Mouse (Mus musculus) forebrain, embryonic 16.5 days (tissue): ENCODE data around the gene Dmrt2. TPM values are rescaled to one million over a fixed set of nuclear protein-coding genes. Genes with fewer than 3 reads are reported as not detected.
A peak's percentile ranks its signal among the peaks of the same experiment; 100 is the strongest.

Experiments
- ATAC-seq: fragments of 200-750 bp; cut with Nextera tagmentation; 2 replicates; pipeline ENCODE4 v1.8.0; 2017; ENCODE audit warnings: mild to moderate bottlenecking, moderate library complexity
- H3K27ac ChIP-seq: fragments of 300-500 bp; sonication (generic); 2 replicates; pipeline ENCODE4 v1.5.1; 2014; ENCODE audit warnings: low read length, control low read depth
- H3K27me3 ChIP-seq: fragments of 300-500 bp; sonication (generic); replicated peaks from 2 replicates; pipeline ENCODE4 v1.6.1; 2014; ENCODE audit warnings: low read length; ENCODE audit not compliant: control insufficient read depth, insufficient read depth
- H3K36me3 ChIP-seq: fragments of 300-500 bp; sonication (generic); 2 replicates; pipeline ENCODE4 v1.6.1; 2014; ENCODE audit not compliant: control insufficient read depth, insufficient read depth
- H3K4me1 ChIP-seq: fragments of 300-500 bp; sonication (generic); replicated peaks from 2 replicates; pipeline ENCODE4 v1.6.1; 2014; ENCODE audit warnings: low read length; ENCODE audit not compliant: control insufficient read depth, insufficient read depth
- H3K4me2 ChIP-seq: fragments of 300-500 bp; sonication (generic); 2 replicates; pipeline ENCODE4 v1.6.1; 2014; ENCODE audit warnings: mild to moderate bottlenecking, low read length, control low read depth
- H3K4me3 ChIP-seq: fragments of 300-500 bp; sonication (generic); replicated peaks from 2 replicates; pipeline ENCODE4 v1.5.1; 2014; ENCODE audit warnings: mild to moderate bottlenecking, low read length, control low read depth
- H3K9ac ChIP-seq: fragments of 300-500 bp; sonication (generic); replicated peaks from 2 replicates; pipeline ENCODE4 v1.6.1; 2014; ENCODE audit warnings: low read depth, low read length, control low read depth
- H3K9me3 ChIP-seq: fragments of 300-500 bp; sonication (generic); 2 replicates; pipeline ENCODE4 v1.6.1; 2016; ENCODE audit warnings: low read length; ENCODE audit not compliant: control insufficient read depth
- WGBS: fragments of 180-500 bp; shearing (Covaris S2); extraction: QIAGEN DNeasy Blood & Tissue Kit; methylation state at CpG from one replicate; pipeline ENCODE4 v1.1.7; 2014; 5-methylcytosine and 5-hydroxymethylcytosine counted together
- polyA plus RNA-seq: library from polyadenylated mRNA; unstranded; fragments of >200 nt; fragmentation: Nextera tagmentation; extraction: Ambion mirVana; gene quantifications from 2 replicates; pipeline ENCODE4 v1.2.1, GENCODE M21; 2015

The Dmrt2 gene
- 0.86 and 2.1 TPM in 2 replicates for polyA plus RNA-seq

DNA sequence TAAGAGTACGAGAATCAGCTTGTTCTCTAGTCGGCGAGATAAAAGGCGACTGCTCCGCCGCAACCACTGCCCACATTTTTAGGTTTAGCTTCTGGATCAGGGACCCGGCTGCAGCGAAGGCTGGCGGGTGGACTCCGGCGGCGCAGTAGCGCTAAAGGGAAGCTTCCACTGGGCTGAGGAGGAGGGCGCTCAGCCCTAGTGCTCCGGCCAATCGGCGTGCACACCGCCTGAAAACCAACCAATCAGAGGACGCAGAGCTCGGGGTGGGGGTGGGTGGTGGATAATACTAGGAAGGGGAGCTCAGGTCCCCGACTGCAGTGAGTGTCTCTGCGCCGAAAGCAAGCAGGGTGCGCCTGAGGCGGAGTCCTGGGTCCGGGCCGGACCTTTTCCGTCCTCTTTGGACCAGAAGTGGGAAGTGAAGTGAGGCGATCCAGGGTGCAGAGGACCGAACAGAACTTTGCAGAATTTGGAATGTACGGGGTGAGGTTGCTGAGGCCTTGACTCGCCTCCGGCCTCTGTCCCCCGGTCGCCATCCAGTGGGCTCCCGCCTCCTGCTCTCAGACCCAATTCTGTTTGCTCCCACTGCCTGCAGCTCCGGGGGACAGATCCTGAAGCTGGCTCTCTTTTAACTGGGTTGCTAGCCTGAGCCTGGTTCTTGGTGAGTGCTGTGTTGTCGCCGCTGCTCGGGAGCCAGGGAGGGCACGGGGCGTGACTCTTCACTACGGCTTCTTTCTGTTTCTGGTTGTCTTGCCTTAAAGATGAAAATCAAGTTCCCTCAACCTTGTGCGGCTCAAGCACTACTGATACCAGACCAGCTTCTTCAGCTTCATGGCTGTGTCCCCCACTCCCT lies at the start of gene Dmrt2:
TSS of gene Dmrt2 (plus strand) at position 311 of the 850 bp plus-strand sequence.
- Histone ChIP-seq H3K36me3 (no peaks in the 10 kb centered on the region), H3K4me2 (peak within 1 kb of the TSS; percentile 72), H3K4me1 (peaks cover 27% of the 10 kb centered on the region), H3K9ac (peak within 1 kb of the TSS; percentile 1; the same call in 1 of the 2 replicates), H3K27ac (no peak within 1 kb of the TSS), H3K4me3 (peak within 1 kb of the TSS; percentile 44), H3K9me3 (no peaks in the 10 kb centered on the region), H3K27me3 (peaks cover 88% of the 10 kb centered on the region)
- peak; percentile 99 for ATAC-seq
- WGBS: 1% methylated on average over 44 of the region's 44 CpGs

- H3K9ac ChIP-seq: no peak overlapping the region
- WGBS: 11% methylated on average over 9 of the region's 9 CpGs
- H3K4me1 ChIP-seq: no peaks in the 10 kb centered on the region
- no peaks in the 10 kb centered on the region for H3K36me3 ChIP-seq
- H3K4me2 ChIP-seq: no peak overlapping the region
- no peak overlapping the region for H3K4me3 ChIP-seq
- ATAC-seq: peak; percentile 38; the same call in 1 of the 2 replicates
- H3K27me3 ChIP-seq: peaks cover 3% of the 10 kb centered on the region; the same call in 1 of the 2 replicates
- H3K27ac ChIP-seq: no peak overlapping the region
- no peaks in the 10 kb centered on the region for H3K9me3 ChIP-seq
Observed at GRCm38 (mm10) chr19:25628490-25628889, 43.7 kb upstream of the Dmrt2 start.

DNA sequence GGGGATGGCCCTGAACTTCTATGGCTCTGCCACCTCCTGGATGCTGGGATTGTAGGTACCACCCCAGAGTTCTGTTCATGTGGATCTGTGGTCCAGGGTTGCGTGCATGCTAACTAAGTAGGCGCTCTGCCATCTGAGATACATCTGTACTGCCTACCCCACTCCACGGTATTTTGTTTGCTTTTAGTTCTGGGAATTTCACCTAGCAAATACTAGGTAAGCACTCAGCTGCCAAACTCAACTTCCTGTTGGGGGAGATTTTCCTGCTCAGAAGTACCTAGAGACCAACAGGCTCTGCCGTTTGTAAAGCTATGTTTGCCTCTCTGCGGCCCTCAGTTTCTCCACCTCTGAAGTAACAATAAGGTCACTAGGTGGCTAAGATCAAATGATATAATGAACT lies 37.1 kb upstream of the Dmrt2 start:
- ATAC-seq: no peak
- Histone ChIP-seq H3K27me3 (no peaks in the 10 kb centered on the region), H3K27ac (no peak overlapping the region), H3K4me3 (no peak overlapping the region), H3K4me1 (no peaks in the 10 kb centered on the region), H3K36me3 (no peaks in the 10 kb centered on the region), H3K9me3 (no peaks in the 10 kb centered on the region), H3K4me2 (peak overlapping the region; percentile 52), H3K9ac (no peak overlapping the region)
- WGBS: 88% methylated on average over 5 of the region's 5 CpGs

- 10% methylated on average over 22 of the region's 22 CpGs for whole genome bisulfite sequencing
- no peaks in the 10 kb centered on the region for H3K27me3 ChIP-seq
- peak; percentile 89 for ATAC-seq
Observed at GRCm38 (mm10) chr19:25635622-25636244, 36.5 kb upstream of the Dmrt2 start.

GRCm38 (mm10) chr19:25638766-25639361 lies 33.3 kb upstream of the Dmrt2 start:
- H3K9me3 ChIP-seq: no peaks in the 10 kb centered on the region
- H3K4me1 ChIP-seq: no peaks in the 10 kb centered on the region
- no peak overlapping the region for H3K4me2 ChIP-seq
- H3K36me3 ChIP-seq: no peaks in the 10 kb centered on the region
- no peak overlapping the region for H3K27ac ChIP-seq
- H3K27me3 ChIP-seq: no peaks in the 10 kb centered on the region
- no peak overlapping the region for H3K4me3 ChIP-seq
- H3K9ac ChIP-seq: no peak overlapping the region
- 77% methylated on average over 11 of the region's 11 CpGs for WGBS
- no peak for ATAC-seq

More at GRCm38 (mm10) chr19:25635622-25636244, 36.5 kb upstream of the Dmrt2 start:
- Histone ChIP-seq H3K4me2 (peak overlapping the region; percentile 52), H3K4me3 (peak overlapping the region; percentile 43), H3K9ac (peak overlapping the region; percentile 43), H3K9me3 (no peaks in the 10 kb centered on the region), H3K4me1 (no peaks in the 10 kb centered on the region), H3K36me3 (no peaks in the 10 kb centered on the region), H3K27ac (no peak overlapping the region)

GRCm38 (mm10) chr19:25641786-25642185 lies 30.4 kb upstream of the Dmrt2 start:
- Histone ChIP-seq H3K9me3 (no peaks in the 10 kb centered on the region), H3K9ac (no peak overlapping the region), H3K4me1 (no peaks in the 10 kb centered on the region), H3K27me3 (no peaks in the 10 kb centered on the region), H3K27ac (no peak overlapping the region), H3K4me2 (no peak overlapping the region), H3K36me3 (no peaks in the 10 kb centered on the region), H3K4me3 (no peak overlapping the region)
- ATAC-seq: no peak
- 88% methylated on average over 6 of the region's 6 CpGs for WGBS

DNA sequence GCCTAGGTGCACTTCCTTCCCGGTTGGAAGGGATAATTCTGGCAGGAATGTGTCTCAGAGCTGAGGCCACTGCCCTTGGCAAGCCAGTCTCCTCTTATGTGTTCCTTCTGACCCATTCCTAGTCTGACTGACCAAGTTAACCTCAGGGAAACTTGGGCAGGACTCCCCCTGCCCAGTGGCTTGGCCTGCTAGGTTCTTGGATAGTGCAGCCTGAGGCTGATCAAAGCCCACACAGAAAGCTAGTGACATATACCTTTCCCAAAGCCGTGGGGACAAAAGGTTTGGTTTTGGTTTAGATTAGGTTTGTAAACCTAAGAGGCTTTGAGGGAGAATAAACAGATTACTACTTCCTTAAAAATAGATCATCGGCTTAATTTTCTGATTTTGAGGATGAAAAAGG lies 25.1 kb upstream of the Dmrt2 start:
- Histone ChIP-seq H3K4me2 (no peak overlapping the region), H3K27me3 (no peaks in the 10 kb centered on the region), H3K9ac (no peak overlapping the region), H3K4me1 (no peaks in the 10 kb centered on the region), H3K36me3 (no peaks in the 10 kb centered on the region), H3K4me3 (no peak overlapping the region), H3K9me3 (no peaks in the 10 kb centered on the region), H3K27ac (no peak overlapping the region)
- no peak for ATAC-seq
- 72% methylated on average over 3 of the region's 3 CpGs for WGBS

DNA sequence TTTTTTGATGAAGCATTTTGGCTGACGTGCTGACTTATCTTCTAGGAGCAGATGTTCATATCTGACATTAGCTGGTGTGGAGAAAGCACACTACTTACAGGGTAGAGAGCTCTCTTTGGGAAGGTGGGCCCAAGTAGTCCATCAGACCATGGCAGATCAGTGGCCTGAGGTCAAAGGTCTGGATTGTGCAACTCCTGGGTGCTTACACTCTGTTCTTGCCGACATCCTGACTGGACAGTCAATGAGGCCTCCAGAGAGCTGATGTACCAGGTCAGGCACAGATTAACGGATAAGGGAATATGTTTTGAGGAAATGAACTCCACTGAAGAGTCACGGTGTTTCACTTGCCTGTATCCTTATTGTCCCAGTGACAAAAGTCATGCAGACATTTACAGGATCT lies 23.5 kb upstream of the Dmrt2 start:
- no peaks in the 10 kb centered on the region for H3K36me3 ChIP-seq
- H3K4me3 ChIP-seq: no peak overlapping the region
- H3K27ac ChIP-seq: no peak overlapping the region
- H3K4me1 ChIP-seq: no peaks in the 10 kb centered on the region
- WGBS: 82% methylated on average over 4 of the region's 4 CpGs
- no peak for ATAC-seq
- no peak overlapping the region for H3K4me2 ChIP-seq
- H3K27me3 ChIP-seq: no peaks in the 10 kb centered on the region
- H3K9me3 ChIP-seq: no peaks in the 10 kb centered on the region
- H3K9ac ChIP-seq: no peak overlapping the region

- Histone ChIP-seq H3K4me3 (no peak overlapping the region), H3K4me2 (no peak overlapping the region), H3K4me1 (no peaks in the 10 kb centered on the region), H3K9me3 (no peaks in the 10 kb centered on the region), H3K27me3 (no peaks in the 10 kb centered on the region), H3K9ac (no peak overlapping the region), H3K27ac (no peak overlapping the region), H3K36me3 (no peaks in the 10 kb centered on the region)
- 86% methylated on average over 10 of the region's 10 CpGs for WGBS
- ATAC-seq: no peak
Observed at GRCm38 (mm10) chr19:25650474-25650873, 21.7 kb upstream of the Dmrt2 start.
